Mouse (Mus musculus) cortical plate, adult 2 months (tissue): Measurements from ENCODE around the gene Gm8024. TPM values are rescaled to one million over a fixed set of nuclear protein-coding genes. Genes with fewer than 3 reads are reported as not detected.
"Not testable (repeated sequence)": the region's sequence is repeated elsewhere in the genome, so short reads cannot be mapped to it uniquely, and the experiment has no call there.

Experiments used
- H3K27ac ChIP-seq: fragments of 200-500 bp; 2 replicates; pipeline ENCODE4 v1.5.1; 2012; ENCODE audit warnings: low read length, control low read depth, inconsistent platforms; ENCODE audit not compliant: insufficient read depth
- H3K4me1 ChIP-seq: fragments of 200-500 bp; 2 replicates; pipeline ENCODE4 v1.6.1; 2011; ENCODE audit warnings: low read length; ENCODE audit not compliant: control insufficient read depth, insufficient read depth
- H3K4me3 ChIP-seq: fragments of 200-500 bp; 2 replicates; pipeline ENCODE4 v1.5.1; 2011; ENCODE audit warnings: mild to moderate bottlenecking, low read length, control low read depth; ENCODE audit not compliant: insufficient read depth
- polyA plus RNA-seq: library from polyadenylated mRNA; depleted of rRNA; stranded (reverse); fragments of >200 nt; gene quantifications from 2 replicates; pipeline ENCODE4 v1.2.3, GENCODE M21; 2012; rRNA removed

The Gm8024 gene
- 0.17 TPM in 1 of 2 replicates, not detected in the other for polyA plus RNA-seq

DNA sequence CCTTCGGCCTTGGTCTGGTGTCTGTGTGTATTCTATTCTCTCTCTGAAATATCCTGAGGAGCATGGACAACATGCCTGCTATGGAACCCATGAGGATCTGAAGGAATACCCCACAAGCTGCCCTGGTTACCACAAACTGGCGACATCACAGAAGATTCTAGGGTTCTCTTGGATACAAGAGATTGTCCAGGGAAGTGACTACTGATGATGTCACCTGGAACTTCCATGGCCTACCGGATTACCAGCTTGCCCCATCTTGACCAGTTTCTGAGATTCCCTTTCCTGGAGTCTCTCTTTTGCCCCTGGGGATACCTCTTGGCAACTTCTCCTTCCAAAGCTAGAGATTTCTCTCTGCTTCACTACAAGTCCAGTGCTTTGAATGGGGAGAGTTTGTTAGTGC lies at the start of gene Gm8024:
Gene Gm8024 (minus strand): TSS at position 101 of the 400 bp plus-strand sequence.
- H3K4me3 ChIP-seq, H3K4me1 ChIP-seq, H3K27ac ChIP-seq: not testable (repeated sequence)

- H3K4me3 ChIP-seq, H3K4me1 ChIP-seq, H3K27ac ChIP-seq: not testable (repeated sequence)
Observed at GRCm38 (mm10) chr14:42543170-42543701, 19.2 kb upstream of the Gm8024 start.

GRCm38 (mm10) chr14:42542316-42543169 lies 18.5 kb upstream of the Gm8024 start:
- not testable (repeated sequence) for H3K27ac ChIP-seq, H3K4me1 ChIP-seq, H3K4me3 ChIP-seq

- not testable (repeated sequence) for H3K4me3 ChIP-seq, H3K27ac ChIP-seq, H3K4me1 ChIP-seq
Observed at GRCm38 (mm10) chr14:42502249-42502648, 21.8 kb downstream of the Gm8024 start, which contains the start of gene Gm8020. Gene Gm8020, minus strand, starts transcription at chr14:42502349.

Other genes starting within 250 kb of the Gm8024 start
- not detected in 2 replicates for gene Gm9611, start 226.9 kb downstream of the Gm8024 start, polyA plus RNA-seq
- gene Gm7995, start 214.1 kb downstream of the Gm8024 start, polyA plus RNA-seq: 0.08 TPM in 1 of 2 replicates, not detected in the other
- not detected in 2 replicates for gene Gm8005, start 84.6 kb downstream of the Gm8024 start, polyA plus RNA-seq
- gene Gm8011, start 60.4 kb downstream of the Gm8024 start, polyA plus RNA-seq: not detected in 2 replicates
- not detected in 2 replicates for gene Gm8020, start 21.9 kb downstream of the Gm8024 start, polyA plus RNA-seq
- gene Gm17124, start 75.6 kb upstream of the Gm8024 start, polyA plus RNA-seq: not detected in 2 replicates
- gene Gm3633, start 117.6 kb upstream of the Gm8024 start, polyA plus RNA-seq: not detected in 2 replicates
- not detected in 2 replicates for gene Gm10378, start 131.7 kb upstream of the Gm8024 start, polyA plus RNA-seq
- gene Gm3015, start 244.5 kb upstream of the Gm8024 start, polyA plus RNA-seq: not detected in 2 replicates